In the genomic region with DNA sequence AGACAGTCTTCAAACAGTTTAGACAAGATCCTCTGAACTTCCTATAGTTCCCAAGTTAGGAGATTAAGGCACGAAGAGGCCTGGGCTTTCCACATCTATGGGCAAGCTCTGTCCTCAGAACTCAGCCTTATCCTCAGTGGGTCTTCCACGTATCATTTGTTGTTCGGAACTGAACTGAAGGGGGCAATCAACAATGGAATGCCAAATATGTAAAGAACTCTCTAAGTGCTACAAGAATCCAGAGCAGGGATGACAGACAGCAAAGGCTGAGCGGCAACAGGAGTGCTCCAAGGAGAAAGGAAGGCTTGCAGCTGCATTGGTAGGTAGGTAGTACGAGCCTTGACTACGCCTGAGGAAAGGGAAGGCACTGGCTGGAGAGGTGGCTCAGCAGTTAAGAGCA, we compare ENCODE assay signal across 29 mouse cellular contexts. TPM values are rescaled to one million over a fixed set of nuclear protein-coding genes. Genes with fewer than 3 reads are reported as not detected.
DNase-seq lines count a peak whose midpoint lies in the region; ATAC-seq and TF ChIP-seq lines count a peak whose summit lies in the region.
"Had no signal": no experiment of that assay in that cellular context is flagged by ENCODE, and none has a peak within 500 bp of the region (broad histone marks: within the 10 kb centered on the region; RNA-seq: fewer than 3 reads in every experiment).

No protein-coding gene starts in this region.

- in situ Hi-C loops in Patski (cut with MboI; ENCODE audit: low pct_unique_long_range_greater_than_20kb): no loop called here

- TF ChIP-seq POLR2A in lung, adult 2 months (IDR thresholded peaks at IDR 0.05; ENCODE audit: borderline replicate concordance, extremely low read depth, low read depth, low read length): no peak

- TF ChIP-seq CTCF in Patski (IDR thresholded peaks at IDR 0.05): no peak
- no peak for TF ChIP-seq CTCF in lung, adult 2 months (IDR thresholded peaks at IDR 0.05; ENCODE audit: insufficient read depth, low read length)

- no peaks in the 10 kb centered on the region for H3K4me1 ChIP-seq in lung, adult 2 months (ENCODE audit: control insufficient read depth, insufficient read depth, low read length)

- no peak overlapping the region for H3K4me3 ChIP-seq in lung, adult 2 months (replicated peaks; ENCODE audit: extremely low read depth, low read depth, low read length)

- H3K27me3 ChIP-seq in Patski: no peaks in the 10 kb centered on the region
- H3K27me3 ChIP-seq: CH12.LX had no signal

- WGBS in lung, adult 2 months: 71% methylated on average over 6 of the region's 6 CpGs

- peak; percentile 15 for ATAC-seq in Patski
- ATAC-seq: activated CD4-positive, CD25-positive, alpha-beta regulatory T cell, adult 4 months; CD4-positive, CD25-positive, alpha-beta regulatory T cell, adult 4 months had no signal

- DNase-seq in ES-CJ7 (ENCODE audit: low read depth, low spot score) (peak; percentile 51), Patski (ENCODE audit: low read depth, low spot score) (no peak), R1 (ENCODE audit: low read depth, low spot score) (peak; percentile 85), ZHBTc4 (ENCODE audit: low read depth, low spot score) (peak; percentile 77)
- DNase-seq in adrenal gland, postnatal 10 days: no peak
- no peak for DNase-seq in thymus, postnatal 10 days (ENCODE audit: low spot score in 2 of 2)
- no peak for DNase-seq in lung, adult 2 months
- no peak for DNase-seq in urinary bladder, adult 2 months (ENCODE audit: low spot score)
- DNase-seq: adrenal gland, adult 2 months; adrenal gland, adult 8-10 months; adrenal gland, postnatal 14 days; adrenal gland, postnatal 25 days; adrenal gland, postnatal 36 days; B cell, adult 2 months; cerebellum, adult 11 months; cerebellum, adult 11-12 months; cerebellum, adult 18-20 months; cerebellum, adult 2 months; cerebellum, adult 8-10 months; cerebellum, adult 9-10 months; cerebellum, adult 9-11 months had no signal

- POLR2A ChIA-PET in Patski (lab: Charles Lee): interaction anchor here (1.4 kb wide), 1 partner anchor 13 kb away, joined by 3 read pairs; the partner anchor contains the start of gene Ncstn

- CTCF ChIA-PET in Patski (lab: Charles Lee): no interaction called here

RNA-seq across cellular contexts. Expression of gene Copa, which starts 12.1 kb away (rescaled TPM):
- polyA plus RNA-seq in Patski (2021): 181 TPM
- 100 to 1,000 TPM; 150 to 151 TPM for total RNA-seq in adrenal gland, postnatal 10 days (2021)
- polyA plus RNA-seq in lung, adult 2 months (2012; rRNA removed): 31.5 and 53.1 TPM in 2 replicates
- polyA plus RNA-seq in urinary bladder, adult 2 months (2012; rRNA removed): 84.9 and 135 TPM in 2 replicates

RNA-seq across cellular contexts. Expression of gene Ncstn, which starts 12.4 kb away (rescaled TPM):
- 144 TPM for polyA plus RNA-seq in Patski (2021)
- total RNA-seq in adrenal gland, postnatal 10 days (2021): 10 to 100 TPM; 81.0 to 93.0 TPM
- 80.1 and 95.0 TPM in 2 replicates for polyA plus RNA-seq in lung, adult 2 months (2012; rRNA removed)
- 94.8 and 100.0 TPM in 2 replicates for polyA plus RNA-seq in urinary bladder, adult 2 months (2012; rRNA removed)

RNA-seq across cellular contexts. Expression of gene Nhlh1, which starts 12.9 kb away (rescaled TPM):
- polyA plus RNA-seq in Patski (2021): not detected
- under 1 TPM in 1 of 2 experiments, not detected in 1; 0.09 TPM for total RNA-seq in adrenal gland, postnatal 10 days (2021)
- polyA plus RNA-seq in lung, adult 2 months (2012; rRNA removed): 0.05 TPM in 1 of 2 replicates, not detected in the other
- not detected in 2 replicates for polyA plus RNA-seq in urinary bladder, adult 2 months (2012; rRNA removed)
- total RNA-seq: adrenal gland, adult 18-20 months; adrenal gland, adult 2 months; adrenal gland, adult 8-10 months; adrenal gland, postnatal 14 days; adrenal gland, postnatal 25 days; adrenal gland, postnatal 36 days; CH12.LX; ES-E14; G1E; MEL had no signal
- polyA plus RNA-seq: activated CD4-positive, CD25-positive, alpha-beta regulatory T cell, adult 4 months; adrenal gland, adult 2 months; C2C12; CD4-positive, CD25-positive, alpha-beta regulatory T cell, adult 4 months had no signal

RNA-seq across cellular contexts. Expression of gene Vangl2, which starts 42.0 kb away (rescaled TPM):
- 11.5 TPM for polyA plus RNA-seq in Patski (2021)
- total RNA-seq in adrenal gland, postnatal 10 days (2021): 10 to 100 TPM in 1 of 2 experiments, 1 to 10 TPM in 1; 6.3 to 10.6 TPM
- polyA plus RNA-seq in lung, adult 2 months (2012; rRNA removed): 4.4 and 9.6 TPM in 2 replicates
- polyA plus RNA-seq in urinary bladder, adult 2 months (2012; rRNA removed): 3.7 and 6.4 TPM in 2 replicates
- polyA plus RNA-seq: G1E had no signal

RNA-seq across cellular contexts. Expression of gene Pex19, which starts 56.3 kb away (rescaled TPM):
- polyA plus RNA-seq in Patski (2021): 104 TPM
- total RNA-seq in adrenal gland, postnatal 10 days (2021): 100 to 1,000 TPM; 154 to 172 TPM
- 47.4 and 63.0 TPM in 2 replicates for polyA plus RNA-seq in lung, adult 2 months (2012; rRNA removed)
- 89.4 and 89.6 TPM in 2 replicates for polyA plus RNA-seq in urinary bladder, adult 2 months (2012; rRNA removed)

Comparison
In these comparisons a context has a peak if more than half of its experiments do, and no peak if none do; other contexts are left out.
1. DNase-seq: peak in ES-CJ7 (single experiment), R1 (single experiment) and ZHBTc4 (single experiment); none in Patski (single experiment), adrenal gland, postnatal 10 days (single experiment), thymus, postnatal 10 days (0 of 2), lung, adult 2 months (single experiment) and urinary bladder, adult 2 months (single experiment).